8 mouse cellular contexts compared by ENCODE assay signal in genomic region chr6:38552636-38553000, GRCm38 (mm10). TPM values are rescaled to one million over a fixed set of nuclear protein-coding genes. Genes with fewer than 3 reads are reported as not detected.
A peak's percentile ranks its signal among the peaks of the same experiment; 100 is the strongest.
DNase-seq lines count a peak whose midpoint lies in the region; ATAC-seq lines count a peak whose summit lies in the region.

No protein-coding gene starts in this region.

- no peak for ATAC-seq in kidney, embryonic 15.5 days (replicated peaks; ENCODE audit: low FRiP score)
- no peak for ATAC-seq in hindbrain, embryonic 15.5 days (ENCODE audit: low FRiP score, low read depth)
- ATAC-seq in midbrain, embryonic 13.5 days = no peak

- no peak overlapping the region for H3K27ac ChIP-seq in kidney, embryonic 15.5 days
- H3K27ac ChIP-seq in embryonic facial prominence, embryonic 10.5 days (replicated peaks) = peak overlapping the region; percentile 99
- no peak overlapping the region for H3K27ac ChIP-seq in hindbrain, embryonic 15.5 days (replicated peaks)
- no peak overlapping the region for H3K27ac ChIP-seq in midbrain, embryonic 13.5 days

- 17% methylated on average over 5 of the region's 5 CpGs for WGBS in kidney, embryonic 15.5 days
- WGBS in embryonic facial prominence, embryonic 10.5 days = 28% methylated on average over 5 of the region's 5 CpGs
- WGBS in hindbrain, embryonic 15.5 days = 27% methylated on average over 5 of the region's 5 CpGs
- WGBS in midbrain, embryonic 13.5 days = 22% methylated on average over 5 of the region's 5 CpGs

- peaks cover 7% of the 10 kb centered on the region; the same call in 1 of the 2 replicates for H3K36me3 ChIP-seq in kidney, embryonic 15.5 days
- H3K36me3 ChIP-seq in embryonic facial prominence, embryonic 10.5 days (replicated peaks) = peaks cover 32% of the 10 kb centered on the region
- H3K36me3 ChIP-seq in hindbrain, embryonic 15.5 days = no peaks in the 10 kb centered on the region; the same call in 1 of the 2 replicates
- 0 out of 2 replicates have a peak, but pooled peaks cover 4% of the 10 kb centered on the region for H3K36me3 ChIP-seq in midbrain, embryonic 13.5 days

- no peaks in the 10 kb centered on the region for H3K27me3 ChIP-seq in kidney, embryonic 15.5 days
- H3K27me3 ChIP-seq in embryonic facial prominence, embryonic 10.5 days (replicated peaks; ENCODE audit: low read depth, poor library complexity, severe bottlenecking) = no peaks in the 10 kb centered on the region
- no peaks in the 10 kb centered on the region for H3K27me3 ChIP-seq in hindbrain, embryonic 15.5 days
- no peaks in the 10 kb centered on the region for H3K27me3 ChIP-seq in midbrain, embryonic 13.5 days

- peaks cover 27% of the 10 kb centered on the region for H3K4me1 ChIP-seq in kidney, embryonic 15.5 days
- H3K4me1 ChIP-seq in embryonic facial prominence, embryonic 10.5 days = peaks cover 12% of the 10 kb centered on the region
- peaks cover 31% of the 10 kb centered on the region for H3K4me1 ChIP-seq in hindbrain, embryonic 15.5 days (replicated peaks)
- H3K4me1 ChIP-seq in midbrain, embryonic 13.5 days (replicated peaks) = peaks cover 31% of the 10 kb centered on the region

- no peak for DNase-seq in kidney, adult 11 months
- no peak for DNase-seq in embryonic facial prominence, embryonic 10.5 days (ENCODE audit: low spot score)
- no peak for DNase-seq in layer of hippocampus, postnatal 10 days (ENCODE audit: low spot score in 2 of 2)
- no peak for DNase-seq in testis, postnatal 10 days (ENCODE audit: low spot score)
- no peak for DNase-seq in embryo, embryonic 10.5 days (ENCODE audit: low spot score)

- H3K9ac ChIP-seq in kidney, embryonic 15.5 days = peak overlapping the region; percentile 85; the same call in 1 of the 2 replicates
- peak overlapping the region; percentile 81 for H3K9ac ChIP-seq in hindbrain, embryonic 15.5 days
- H3K9ac ChIP-seq in midbrain, embryonic 13.5 days (replicated peaks) = peak overlapping the region; percentile 85; the same call in 1 of the 2 replicates

- H3K9me3 ChIP-seq in kidney, embryonic 15.5 days (replicated peaks) = no peaks in the 10 kb centered on the region
- no peaks in the 10 kb centered on the region for H3K9me3 ChIP-seq in embryonic facial prominence, embryonic 10.5 days
- no peaks in the 10 kb centered on the region for H3K9me3 ChIP-seq in hindbrain, embryonic 15.5 days
- no peaks in the 10 kb centered on the region for H3K9me3 ChIP-seq in midbrain, embryonic 13.5 days

- H3K4me3 ChIP-seq in kidney, embryonic 15.5 days (replicated peaks) = peak overlapping the region; percentile 79
- peak overlapping the region; percentile 86 for H3K4me3 ChIP-seq in embryonic facial prominence, embryonic 10.5 days
- peak overlapping the region; percentile 85 for H3K4me3 ChIP-seq in hindbrain, embryonic 15.5 days
- peak overlapping the region; percentile 58 for H3K4me3 ChIP-seq in midbrain, embryonic 13.5 days (replicated peaks)

- H3K4me2 ChIP-seq in kidney, embryonic 15.5 days = peak overlapping the region; percentile 59
- peak overlapping the region; percentile 69 for H3K4me2 ChIP-seq in hindbrain, embryonic 15.5 days
- H3K4me2 ChIP-seq in midbrain, embryonic 13.5 days (replicated peaks) = peak overlapping the region; percentile 61

RNA-seq across cellular contexts. Expression of gene Luc7l2, which starts 1.5 kb away (rescaled TPM):
- 41.1 and 41.7 TPM in 2 replicates for polyA plus RNA-seq in kidney, embryonic 15.5 days (2015; fragmentation: Nextera tagmentation; extraction: Ambion mirVana)
- 36.4 and 38.4 TPM in 2 replicates for polyA plus RNA-seq in embryonic facial prominence, embryonic 10.5 days (2016; fragmentation: Nextera tagmentation; extraction: Ambion mirVana)
- polyA plus RNA-seq in hindbrain, embryonic 15.5 days (2015; fragmentation: Nextera tagmentation; extraction: Ambion mirVana) = 36.9 and 38.5 TPM in 2 replicates
- polyA plus RNA-seq in midbrain, embryonic 13.5 days (2015; fragmentation: Nextera tagmentation; extraction: Ambion mirVana) = 38.6 and 46.7 TPM in 2 replicates
- total RNA-seq in layer of hippocampus, postnatal 10 days (2021) = 100 to 1,000 TPM; 176 to 197 TPM

RNA-seq across cellular contexts. Expression of gene Fmc1, which starts 19.3 kb away (rescaled TPM):
- 171 TPM in 2 replicates for polyA plus RNA-seq in kidney, embryonic 15.5 days (2015; fragmentation: Nextera tagmentation; extraction: Ambion mirVana)
- 97.6 and 102 TPM in 2 replicates for polyA plus RNA-seq in embryonic facial prominence, embryonic 10.5 days (2016; fragmentation: Nextera tagmentation; extraction: Ambion mirVana)
- 193 and 210 TPM in 2 replicates for polyA plus RNA-seq in hindbrain, embryonic 15.5 days (2015; fragmentation: Nextera tagmentation; extraction: Ambion mirVana)
- polyA plus RNA-seq in midbrain, embryonic 13.5 days (2015; fragmentation: Nextera tagmentation; extraction: Ambion mirVana) = 168 and 175 TPM in 2 replicates
- 10 to 100 TPM; 49.8 to 57.9 TPM for total RNA-seq in layer of hippocampus, postnatal 10 days (2021)
